Mouse (Mus musculus): ENCODE results near the gene Cd3d.

DNA sequence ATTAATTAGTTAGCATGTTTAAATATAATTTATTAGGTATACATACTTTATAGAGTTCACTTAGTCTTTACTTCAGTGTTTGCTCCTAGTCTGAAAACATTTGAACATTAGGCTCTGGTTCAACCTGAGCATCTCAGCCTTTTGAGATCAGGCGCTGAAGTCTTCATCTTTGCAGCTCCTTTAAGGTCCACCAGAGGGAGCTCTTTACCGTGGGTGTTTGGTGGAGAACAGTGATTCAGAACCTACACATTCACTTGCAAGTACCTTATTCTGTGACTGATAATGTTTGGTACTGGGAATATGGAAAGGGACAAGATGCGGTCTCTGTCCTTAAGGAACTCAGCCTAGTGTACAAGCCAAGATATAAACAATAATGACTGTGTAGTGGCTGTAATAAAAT, 41.2 kb downstream of the Cd3d start:
- TF ChIP-seq CTCF (IDR thresholded peaks at IDR 0.05; ENCODE audit: control insufficient read depth, insufficient read depth, insufficient read length) (no peak), MAX (IDR thresholded peaks at IDR 0.05) (no peak), USF1 (IDR thresholded peaks at IDR 0.05; ENCODE audit: low read depth) (no peak), MYOG (IDR thresholded peaks at IDR 0.05; ENCODE audit: control insufficient read depth, extremely low read depth, insufficient read length) (no peak), CEBPB (IDR thresholded peaks at IDR 0.05; ENCODE audit: low read depth) (no peak), MYOD1 (IDR thresholded peaks at IDR 0.05; ENCODE audit: control insufficient read depth, insufficient read length, low read depth) (no peak), FOSL1 (IDR thresholded peaks at IDR 0.05; ENCODE audit: insufficient read depth, low read length, poor library complexity, severe bottlenecking) (no peak)
